Mouse (Mus musculus): ENCODE results near the gene Fignl2.
A peak's percentile ranks its signal among the peaks of the same experiment; 100 is the strongest.

The Fignl2 gene

GRCm38 (mm10) chr15:101008386-101009010, 69.9 kb downstream of the Fignl2 start:
- no peak for DNase-seq (ENCODE audit: low spot score in 2 of 2)

GRCm38 (mm10) chr15:101007236-101007635, 71.1 kb downstream of the Fignl2 start:
- no peak for DNase-seq (ENCODE audit: low spot score in 2 of 2)

GRCm38 (mm10) chr15:101006251-101007040, 71.9 kb downstream of the Fignl2 start:
- DNase-seq (ENCODE audit: low spot score in 2 of 2): peak; percentile 37 to 44

- no peak for DNase-seq (ENCODE audit: low spot score in 2 of 2)
These were observed 72.7 kb downstream of the Fignl2 start for GRCm38 (mm10) chr15:101005717-101006116.

GRCm38 (mm10) chr15:101004538-101004937, 73.8 kb downstream of the Fignl2 start:
- no peak for DNase-seq (ENCODE audit: low spot score in 2 of 2)

GRCm38 (mm10) chr15:101002466-101002865, 75.9 kb downstream of the Fignl2 start:
- no peak for DNase-seq (ENCODE audit: low spot score in 2 of 2)

GRCm38 (mm10) chr15:101001685-101002084, 76.7 kb downstream of the Fignl2 start:
- no peak for DNase-seq (ENCODE audit: low spot score in 2 of 2)

All from urinary bladder, adult 18-20 months (tissue).